Mouse (Mus musculus): ENCODE measurements at regions not wholly inside any gene's neighbourhood (a gene's known extent, or its start where the extent isn't known, plus 50 kb on each side); places are given as distances from the start of the nearest gene placed in this dataset.

- Histone ChIP-seq H3K27ac (no peak overlapping the region), H3K4me2 (replicated peaks) (no peak overlapping the region), H3K36me3 (replicated peaks; ENCODE audit: control insufficient read depth, insufficient read depth) (no peaks in the 10 kb centered on the region), H3K4me3 (replicated peaks; ENCODE audit: low read length) (no peak overlapping the region), H3K4me1 (replicated peaks; ENCODE audit: control insufficient read depth, insufficient read depth, low read length) (no peaks in the 10 kb centered on the region), H3K9ac (no peak overlapping the region), H3K9me3 (ENCODE audit: control insufficient read depth, low read length) (no peaks in the 10 kb centered on the region), H3K27me3 (ENCODE audit: control insufficient read depth, insufficient read depth, low read length) (no peaks in the 10 kb centered on the region)
- ATAC-seq (ENCODE audit: low FRiP score) = no peak
- 91% methylated on average over 2 of the region's 2 CpGs for whole genome bisulfite sequencing
- no peak for DNase-seq (ENCODE audit: low spot score)
These were observed 519.3 kb downstream of the Lmo4 start for GRCm38 (mm10) chr3:143685742-143686141.

GRCm38 (mm10) chr3:143678186-143678585 lies 526.8 kb downstream of the Lmo4 start:
- no peaks in the 10 kb centered on the region for H3K36me3 ChIP-seq (replicated peaks; ENCODE audit: control insufficient read depth, insufficient read depth)
- ATAC-seq (ENCODE audit: low FRiP score) = no peak
- H3K9me3 ChIP-seq (ENCODE audit: control insufficient read depth, low read length) = no peaks in the 10 kb centered on the region
- no peaks in the 10 kb centered on the region for H3K4me1 ChIP-seq (replicated peaks; ENCODE audit: control insufficient read depth, insufficient read depth, low read length)
- no peak overlapping the region for H3K9ac ChIP-seq
- WGBS = 93% methylated on average over 3 of the region's 3 CpGs
- DNase-seq (ENCODE audit: low spot score) = no peak
- no peaks in the 10 kb centered on the region for H3K27me3 ChIP-seq (ENCODE audit: control insufficient read depth, insufficient read depth, low read length)
- H3K4me3 ChIP-seq (replicated peaks; ENCODE audit: low read length) = no peak overlapping the region
- H3K27ac ChIP-seq = no peak overlapping the region
- H3K4me2 ChIP-seq (replicated peaks) = no peak overlapping the region

DNA sequence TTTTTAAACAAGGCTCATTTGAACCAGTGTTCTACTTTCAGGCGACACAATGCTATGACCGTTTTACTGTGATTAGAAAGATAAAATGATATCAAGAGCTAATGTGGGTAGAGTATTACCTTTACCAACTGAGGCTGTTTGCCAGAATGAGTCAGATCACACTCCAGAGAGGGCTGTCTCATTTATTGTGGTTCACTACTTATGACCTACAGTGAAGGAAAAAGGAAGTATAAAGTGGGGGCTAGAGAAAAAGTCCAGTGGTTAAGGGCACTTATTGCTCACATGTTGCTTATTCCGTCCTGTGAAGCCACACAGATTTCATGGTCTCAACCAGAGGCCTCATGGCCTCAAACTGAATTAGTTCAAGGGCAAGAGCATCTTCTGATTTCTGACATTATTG lies 530.2 kb downstream of the Lmo4 start:
- 95% methylated on average over 3 of the region's 3 CpGs for WGBS
- ATAC-seq (ENCODE audit: low FRiP score) (no peak), DNase-seq (ENCODE audit: low spot score) (no peak)
- Histone ChIP-seq H3K27ac (no peak overlapping the region), H3K27me3 (ENCODE audit: control insufficient read depth, insufficient read depth, low read length) (no peaks in the 10 kb centered on the region), H3K4me1 (replicated peaks; ENCODE audit: control insufficient read depth, insufficient read depth, low read length) (no peaks in the 10 kb centered on the region), H3K4me2 (replicated peaks) (no peak overlapping the region), H3K4me3 (replicated peaks; ENCODE audit: low read length) (no peak overlapping the region), H3K9ac (no peak overlapping the region), H3K9me3 (ENCODE audit: control insufficient read depth, low read length) (no peaks in the 10 kb centered on the region), H3K36me3 (replicated peaks; ENCODE audit: control insufficient read depth, insufficient read depth) (no peaks in the 10 kb centered on the region)

DNA sequence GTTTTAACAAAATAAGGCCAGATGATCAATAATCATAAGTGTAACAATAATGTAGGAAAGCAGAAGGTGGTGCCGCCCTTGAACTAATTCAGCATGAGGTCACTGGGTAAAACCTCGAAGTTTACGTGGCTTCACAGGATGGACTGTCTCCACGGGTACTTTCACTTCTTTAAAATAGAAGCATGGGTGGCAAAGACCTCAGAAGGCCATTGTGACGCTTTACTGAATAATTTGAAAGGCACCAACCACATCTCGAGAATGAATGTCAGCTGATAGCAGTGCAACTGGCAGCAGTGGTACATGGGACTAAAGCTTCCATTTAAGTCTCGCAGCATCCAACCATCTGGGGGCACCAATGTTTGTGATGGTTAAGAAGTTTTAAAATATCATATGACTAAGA lies 530.6 kb downstream of the Lmo4 start:
- no peak for ATAC-seq (ENCODE audit: low FRiP score)
- Histone ChIP-seq H3K27me3 (ENCODE audit: control insufficient read depth, insufficient read depth, low read length) (no peaks in the 10 kb centered on the region), H3K9me3 (ENCODE audit: control insufficient read depth, low read length) (no peaks in the 10 kb centered on the region), H3K4me1 (replicated peaks; ENCODE audit: control insufficient read depth, insufficient read depth, low read length) (no peaks in the 10 kb centered on the region), H3K4me3 (replicated peaks; ENCODE audit: low read length) (no peak overlapping the region), H3K4me2 (replicated peaks) (no peak overlapping the region), H3K27ac (no peak overlapping the region), H3K9ac (no peak overlapping the region), H3K36me3 (replicated peaks; ENCODE audit: control insufficient read depth, insufficient read depth) (no peaks in the 10 kb centered on the region)
- DNase-seq (ENCODE audit: low spot score) = no peak
- 93% methylated on average over 7 of the region's 7 CpGs for WGBS

GRCm38 (mm10) chr3:143662041-143662685 lies 542.9 kb downstream of the Lmo4 start:
- no peaks in the 10 kb centered on the region for H3K4me1 ChIP-seq (replicated peaks; ENCODE audit: control insufficient read depth, insufficient read depth, low read length)
- H3K36me3 ChIP-seq (replicated peaks; ENCODE audit: control insufficient read depth, insufficient read depth) = no peaks in the 10 kb centered on the region
- H3K9ac ChIP-seq = no peak overlapping the region
- no peak overlapping the region for H3K27ac ChIP-seq
- no peak overlapping the region for H3K4me3 ChIP-seq (replicated peaks; ENCODE audit: low read length)
- no peaks in the 10 kb centered on the region for H3K27me3 ChIP-seq (ENCODE audit: control insufficient read depth, insufficient read depth, low read length)
- no peaks in the 10 kb centered on the region for H3K9me3 ChIP-seq (ENCODE audit: control insufficient read depth, low read length)
- DNase-seq (ENCODE audit: low spot score) = no peak
- 85% methylated on average over 5 of the region's 5 CpGs for WGBS
- ATAC-seq (ENCODE audit: low FRiP score) = no peak
- H3K4me2 ChIP-seq (replicated peaks) = no peak overlapping the region

GRCm38 (mm10) chr3:143659421-143659978 lies 545.5 kb downstream of the Lmo4 start:
- H3K27ac ChIP-seq = no peak overlapping the region
- no peaks in the 10 kb centered on the region for H3K27me3 ChIP-seq (ENCODE audit: control insufficient read depth, insufficient read depth, low read length)
- no peak overlapping the region for H3K4me3 ChIP-seq (replicated peaks; ENCODE audit: low read length)
- ATAC-seq (ENCODE audit: low FRiP score) = no peak
- WGBS = 81% methylated on average over 8 of the region's 8 CpGs
- no peak overlapping the region for H3K9ac ChIP-seq
- DNase-seq (ENCODE audit: low spot score) = no peak
- no peaks in the 10 kb centered on the region for H3K9me3 ChIP-seq (ENCODE audit: control insufficient read depth, low read length)
- H3K36me3 ChIP-seq (replicated peaks; ENCODE audit: control insufficient read depth, insufficient read depth) = no peaks in the 10 kb centered on the region
- H3K4me1 ChIP-seq (replicated peaks; ENCODE audit: control insufficient read depth, insufficient read depth, low read length) = no peaks in the 10 kb centered on the region
- no peak overlapping the region for H3K4me2 ChIP-seq (replicated peaks)

DNA sequence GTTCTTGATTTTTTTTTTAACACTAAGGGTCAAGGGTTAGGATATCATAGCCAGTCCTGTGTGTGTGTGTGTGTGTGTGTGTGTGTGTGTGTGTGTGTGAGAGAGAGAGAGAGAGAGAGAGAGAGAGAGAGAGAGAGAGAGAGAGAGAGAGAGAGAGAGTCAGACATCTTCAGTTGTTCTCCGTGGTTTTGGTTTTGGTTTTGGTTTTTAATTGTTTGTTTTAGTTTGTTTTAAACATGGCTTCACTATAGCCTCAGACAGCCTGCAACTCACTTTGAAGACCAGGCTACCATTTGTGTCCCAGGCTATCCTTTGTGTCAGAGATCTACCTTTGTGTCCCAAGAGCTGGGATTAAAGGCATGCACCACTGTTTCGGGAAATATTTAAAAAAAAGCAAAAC lies 557.8 kb downstream of the Lmo4 start:
- Histone ChIP-seq H3K9ac (no peak overlapping the region), H3K36me3 (replicated peaks; ENCODE audit: control insufficient read depth, insufficient read depth) (no peaks in the 10 kb centered on the region), H3K4me3 (replicated peaks; ENCODE audit: low read length) (no peak overlapping the region), H3K4me2 (replicated peaks) (no peak overlapping the region), H3K4me1 (replicated peaks; ENCODE audit: control insufficient read depth, insufficient read depth, low read length) (no peaks in the 10 kb centered on the region), H3K9me3 (ENCODE audit: control insufficient read depth, low read length) (no peaks in the 10 kb centered on the region), H3K27me3 (ENCODE audit: control insufficient read depth, insufficient read depth, low read length) (no peaks in the 10 kb centered on the region), H3K27ac (no peak overlapping the region)
- DNase-seq (ENCODE audit: low spot score) (no peak), ATAC-seq (ENCODE audit: low FRiP score) (no peak)
- 90% methylated on average over 2 of the region's 2 CpGs for WGBS

DNA sequence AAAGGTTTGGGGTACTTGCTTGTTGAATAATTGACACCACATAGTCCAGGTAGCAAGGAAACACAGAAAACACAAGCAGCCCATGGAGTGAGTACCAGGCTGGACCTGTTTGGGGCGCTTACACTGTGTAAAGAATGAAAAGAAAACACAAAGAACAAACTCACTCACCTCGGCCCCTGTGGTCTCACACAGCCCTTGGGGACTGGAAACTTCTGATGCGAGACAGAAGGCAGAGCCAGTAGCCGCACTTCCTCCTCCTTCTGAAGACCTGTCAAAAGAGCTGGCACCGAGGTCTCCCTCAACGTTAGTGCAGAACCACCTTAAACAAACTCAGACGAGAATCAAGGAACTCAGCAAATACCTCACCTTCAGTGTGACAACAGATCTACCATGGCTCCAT lies 558.2 kb downstream of the Lmo4 start:
- H3K9ac ChIP-seq = no peak overlapping the region
- no peak overlapping the region for H3K4me2 ChIP-seq (replicated peaks)
- H3K27me3 ChIP-seq (ENCODE audit: control insufficient read depth, insufficient read depth, low read length) = no peaks in the 10 kb centered on the region
- no peak overlapping the region for H3K27ac ChIP-seq
- DNase-seq (ENCODE audit: low spot score) (no peak), ATAC-seq (ENCODE audit: low FRiP score) (no peak)
- H3K4me1 ChIP-seq (replicated peaks; ENCODE audit: control insufficient read depth, insufficient read depth, low read length) = no peaks in the 10 kb centered on the region
- H3K4me3 ChIP-seq (replicated peaks; ENCODE audit: low read length) = no peak overlapping the region
- no peaks in the 10 kb centered on the region for H3K9me3 ChIP-seq (ENCODE audit: control insufficient read depth, low read length)
- no peaks in the 10 kb centered on the region for H3K36me3 ChIP-seq (replicated peaks; ENCODE audit: control insufficient read depth, insufficient read depth)
- 67% methylated on average over 7 of the region's 7 CpGs for WGBS

DNA sequence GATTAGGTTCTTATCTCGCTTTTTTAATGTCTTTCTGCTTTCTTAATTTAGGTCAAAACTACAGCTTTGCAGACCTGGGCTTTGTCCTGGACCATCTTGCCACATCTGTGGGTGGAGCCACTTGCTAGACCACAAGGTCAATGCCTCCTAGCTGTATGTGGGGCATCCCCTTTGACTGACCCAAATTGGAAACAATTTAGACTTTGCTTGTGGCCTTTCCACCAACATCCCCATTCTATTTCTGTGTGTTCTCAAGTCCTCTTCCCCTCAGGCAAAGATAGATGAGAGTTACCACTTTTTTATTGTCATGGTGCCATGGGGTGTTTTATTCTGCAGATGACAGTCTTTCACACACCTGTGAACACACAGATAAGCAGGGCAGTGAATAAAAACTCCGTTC lies 572.0 kb downstream of the Lmo4 start:
- H3K9ac ChIP-seq = no peak overlapping the region
- H3K36me3 ChIP-seq (replicated peaks; ENCODE audit: control insufficient read depth, insufficient read depth) = no peaks in the 10 kb centered on the region
- no peak overlapping the region for H3K27ac ChIP-seq
- no peaks in the 10 kb centered on the region for H3K4me1 ChIP-seq (replicated peaks; ENCODE audit: control insufficient read depth, insufficient read depth, low read length)
- ATAC-seq (ENCODE audit: low FRiP score) (no peak), DNase-seq (ENCODE audit: low spot score) (no peak)
- WGBS = 85% methylated on average over 2 of the region's 2 CpGs
- H3K27me3 ChIP-seq (ENCODE audit: control insufficient read depth, insufficient read depth, low read length) = no peaks in the 10 kb centered on the region
- H3K4me3 ChIP-seq (replicated peaks; ENCODE audit: low read length) = no peak overlapping the region
- no peak overlapping the region for H3K4me2 ChIP-seq (replicated peaks)
- no peaks in the 10 kb centered on the region for H3K9me3 ChIP-seq (ENCODE audit: control insufficient read depth, low read length)

- DNase-seq (ENCODE audit: low spot score) (no peak), ATAC-seq (ENCODE audit: low FRiP score) (no peak)
- no peak overlapping the region for H3K27ac ChIP-seq
- no peaks in the 10 kb centered on the region for H3K9me3 ChIP-seq (ENCODE audit: control insufficient read depth, low read length)
- 62% methylated on average over 10 of the region's 10 CpGs for WGBS
- no peak overlapping the region for H3K9ac ChIP-seq
- no peak overlapping the region for H3K4me2 ChIP-seq (replicated peaks)
- no peaks in the 10 kb centered on the region for H3K27me3 ChIP-seq (ENCODE audit: control insufficient read depth, insufficient read depth, low read length)
- H3K36me3 ChIP-seq (replicated peaks; ENCODE audit: control insufficient read depth, insufficient read depth) = no peaks in the 10 kb centered on the region
- no peaks in the 10 kb centered on the region for H3K4me1 ChIP-seq (replicated peaks; ENCODE audit: control insufficient read depth, insufficient read depth, low read length)
- H3K4me3 ChIP-seq (replicated peaks; ENCODE audit: low read length) = no peak overlapping the region
These were observed 573.8 kb downstream of the Lmo4 start for GRCm38 (mm10) chr3:143631183-143631582.
